Mouse (Mus musculus) limb, embryonic 14.5 days (tissue): ENCODE data around the gene Rad51b. TPM values are rescaled to one million over a fixed set of nuclear protein-coding genes. Genes with fewer than 3 reads are reported as not detected.

Source experiments
- ATAC-seq: fragments of 200-750 bp; cut with Nextera tagmentation; 2 replicates; pipeline ENCODE4 v1.8.0; 2017; ENCODE audit warnings: low read depth, moderate number of reproducible peaks, moderate TSS enrichment; ENCODE audit not compliant: low FRiP score
- DNase-seq: peaks from one replicate; pipeline ENCODE4 v3.0.0-alpha.2; 2015; ENCODE audit warnings: low spot score
- H3K27ac ChIP-seq: fragments of 300-500 bp; sonication (generic); replicated peaks from 2 replicates; pipeline ENCODE4 v1.5.1; 2014; ENCODE audit warnings: low read depth, mild to moderate bottlenecking, low read length, moderate library complexity, mixed read lengths
- H3K27me3 ChIP-seq: fragments of 300-500 bp; sonication (generic); 2 replicates; pipeline ENCODE4 v1.6.1; 2014; ENCODE audit warnings: low read length, mixed read lengths; ENCODE audit not compliant: control insufficient read depth, insufficient read depth
- H3K36me3 ChIP-seq: fragments of 300-500 bp; sonication (generic); 2 replicates; pipeline ENCODE4 v1.6.1; 2014; ENCODE audit warnings: mild to moderate bottlenecking, low read length, moderate library complexity, mixed read lengths; ENCODE audit not compliant: control insufficient read depth, insufficient read depth
- H3K4me1 ChIP-seq: fragments of 300-500 bp; sonication (generic); 2 replicates; pipeline ENCODE4 v1.6.1; 2014; ENCODE audit warnings: antibody characterized with exemption, low read length, mixed read lengths; ENCODE audit not compliant: control insufficient read depth, insufficient read depth
- H3K4me2 ChIP-seq: fragments of 300-500 bp; sonication (generic); replicated peaks from 2 replicates; pipeline ENCODE4 v1.6.1; 2014; ENCODE audit warnings: low read depth, mild to moderate bottlenecking, low read length, moderate library complexity; ENCODE audit not compliant: severe bottlenecking
- H3K4me3 ChIP-seq: fragments of 300-500 bp; sonication (generic); replicated peaks from 2 replicates; pipeline ENCODE4 v1.5.1; 2014; ENCODE audit warnings: low read length
- H3K9ac ChIP-seq: fragments of 300-500 bp; sonication (generic); 2 replicates; pipeline ENCODE4 v1.6.1; 2014; ENCODE audit warnings: mild to moderate bottlenecking, low read depth, low read length, moderate library complexity; ENCODE audit not compliant: severe bottlenecking
- H3K9me3 ChIP-seq: fragments of 300-500 bp; sonication (generic); 2 replicates; pipeline ENCODE4 v1.6.1; 2016; ENCODE audit warnings: low read length; ENCODE audit not compliant: control insufficient read depth
- POLR2A ChIP-seq: fragments of 200-500 bp; IDR thresholded peaks from 2 replicates; pipeline ENCODE4 v1.8.0; 2012; ENCODE audit warnings: inconsistent platforms, mild to moderate bottlenecking, moderate library complexity, borderline replicate concordance; ENCODE audit not compliant: insufficient read depth, insufficient read length; ENCODE audit errors: extremely low read depth
- WGBS: fragments of 180-500 bp; shearing (Covaris S2); extraction: QIAGEN DNeasy Blood & Tissue Kit; methylation state at CpG from one replicate; pipeline ENCODE4 v1.1.7; 2014; 5-methylcytosine and 5-hydroxymethylcytosine counted together
- polyA plus RNA-seq, 2 experiments: library from polyadenylated mRNA; depleted of rRNA in 1 of 2; stranded (reverse) in 1 of 2; unstranded in 1 of 2; fragments of >200 nt; fragmentation: Nextera tagmentation in 1 of 2; extraction: Ambion mirVana in 1 of 2; gene quantifications; 2 replicates each; pipeline versions ENCODE4 v1.2.1 to v1.2.3; 2012 to 2014

Rad51b gene
- polyA plus RNA-seq, 2 experiments: 3.2 to 5.7 TPM

GRCm38 (mm10) chr12:79511454-79512204 is 214.5 kb downstream of the Rad51b start:
- Histone ChIP-seq H3K27ac (peak overlapping the region; percentile 90), H3K27me3 (no peaks in the 10 kb centered on the region), H3K9me3 (no peaks in the 10 kb centered on the region), H3K36me3 (no peaks in the 10 kb centered on the region), H3K9ac (no peak overlapping the region), H3K4me2 (no peak overlapping the region), H3K4me1 (peaks cover 29% of the 10 kb centered on the region), H3K4me3 (no peak overlapping the region)
- no peak for TF ChIP-seq POLR2A
- 28% methylated on average over 11 of the region's 11 CpGs for WGBS
- DNase-seq (peak; percentile 81), ATAC-seq (peak; percentile 28)

- H3K4me2 ChIP-seq: no peak overlapping the region
- no peak overlapping the region for H3K4me3 ChIP-seq
- H3K36me3 ChIP-seq: no peaks in the 10 kb centered on the region
- no peak for ATAC-seq
- DNase-seq: no peak
- H3K27me3 ChIP-seq: no peaks in the 10 kb centered on the region
- H3K9ac ChIP-seq: no peak overlapping the region
- 78% methylated on average over 10 of the region's 10 CpGs for WGBS
- TF ChIP-seq POLR2A: no peak
- no peaks in the 10 kb centered on the region for H3K9me3 ChIP-seq
- H3K4me1 ChIP-seq: peaks cover 26% of the 10 kb centered on the region
- peak overlapping the region; percentile 90 for H3K27ac ChIP-seq
Observed at GRCm38 (mm10) chr12:79512205-79512886, 215.3 kb downstream of the Rad51b start.

- Histone ChIP-seq H3K36me3 (no peaks in the 10 kb centered on the region), H3K4me2 (no peak overlapping the region), H3K4me3 (no peak overlapping the region), H3K9me3 (no peaks in the 10 kb centered on the region), H3K27me3 (no peaks in the 10 kb centered on the region), H3K4me1 (peaks cover 18% of the 10 kb centered on the region), H3K27ac (no peak overlapping the region), H3K9ac (no peak overlapping the region)
- DNase-seq (no peak), ATAC-seq (no peak)
- WGBS: 88% methylated on average over 5 of the region's 5 CpGs
- no peak for TF ChIP-seq POLR2A
Observed at GRCm38 (mm10) chr12:79512982-79513681, 216.1 kb downstream of the Rad51b start.

GRCm38 (mm10) chr12:79514680-79515079 is 217.6 kb downstream of the Rad51b start:
- H3K27me3 ChIP-seq: no peaks in the 10 kb centered on the region
- H3K36me3 ChIP-seq: no peaks in the 10 kb centered on the region
- ATAC-seq (no peak), DNase-seq (no peak)
- no peak for TF ChIP-seq POLR2A
- H3K4me2 ChIP-seq: no peak overlapping the region
- no peak overlapping the region for H3K27ac ChIP-seq
- peaks cover 16% of the 10 kb centered on the region for H3K4me1 ChIP-seq
- H3K9me3 ChIP-seq: no peaks in the 10 kb centered on the region
- 93% methylated on average over 3 of the region's 3 CpGs for WGBS
- no peak overlapping the region for H3K9ac ChIP-seq
- H3K4me3 ChIP-seq: no peak overlapping the region

- H3K9ac ChIP-seq: no peak overlapping the region
- DNase-seq (no peak), ATAC-seq (no peak)
- peaks cover 9% of the 10 kb centered on the region; the same call in 1 of the 2 replicates for H3K4me1 ChIP-seq
- no peaks in the 10 kb centered on the region for H3K9me3 ChIP-seq
- TF ChIP-seq POLR2A: no peak
- H3K4me3 ChIP-seq: no peak overlapping the region
- no peak overlapping the region for H3K27ac ChIP-seq
- 30% methylated on average over 1 of the region's 1 CpGs for WGBS
- no peaks in the 10 kb centered on the region for H3K36me3 ChIP-seq
- no peak overlapping the region for H3K4me2 ChIP-seq
- no peaks in the 10 kb centered on the region for H3K27me3 ChIP-seq
Observed at GRCm38 (mm10) chr12:79522374-79522773, 225.3 kb downstream of the Rad51b start.
